Mouse (Mus musculus): Measurements from ENCODE around the gene Sh3bp1. TPM values are rescaled to one million over a fixed set of nuclear protein-coding genes. Genes with fewer than 3 reads are reported as not detected.

Sh3bp1 gene
- polyA plus RNA-seq, 1 experiment from 2014 or later = 19.5 TPM

DNA sequence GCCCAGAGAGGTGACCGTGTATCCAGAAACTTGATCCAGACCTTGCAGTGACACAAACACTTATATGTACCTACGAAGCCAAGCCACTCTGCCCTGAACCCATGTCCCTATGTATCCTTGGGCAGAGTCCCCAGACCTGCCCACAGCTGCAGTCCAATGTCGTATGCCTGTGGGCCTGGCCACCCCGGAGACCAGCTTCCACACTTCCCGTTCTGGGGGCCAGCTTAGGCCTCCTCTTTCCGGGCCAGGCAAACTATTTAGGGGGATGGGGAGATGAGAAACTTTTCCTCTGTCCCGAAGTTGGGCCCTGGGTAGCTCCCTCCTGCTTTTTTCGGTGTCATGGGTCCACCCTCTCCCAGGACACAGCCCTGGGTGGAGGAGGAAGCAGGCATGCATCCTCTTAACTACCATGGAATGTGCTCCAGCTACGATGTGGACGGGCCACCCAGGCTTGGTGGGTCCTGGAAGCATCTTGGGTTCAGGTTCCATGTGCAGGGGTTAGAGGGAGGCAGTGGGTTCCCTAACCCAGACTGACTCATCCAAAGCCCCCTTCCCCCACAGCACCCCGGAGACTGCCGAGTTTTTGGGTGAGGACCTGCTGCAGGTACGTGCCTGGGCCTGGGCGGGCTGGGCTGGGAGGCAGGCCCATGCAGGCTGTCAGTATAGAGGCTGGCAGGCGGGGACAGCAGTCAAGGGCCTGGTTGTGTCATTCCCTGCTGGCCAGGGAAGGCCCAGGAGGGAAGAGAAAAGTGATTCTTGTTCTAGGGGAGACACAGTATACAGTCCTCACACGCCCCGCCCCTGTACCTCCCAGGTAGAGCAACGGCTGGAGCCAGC is 1.2 kb downstream of the Sh3bp1 start:
- H3K9me3 ChIP-seq = no peaks in the 10 kb centered on the region
- H3K4me1 ChIP-seq = peaks cover 58% of the 10 kb centered on the region
- H3K27me3 ChIP-seq (replicated peaks) = no peaks in the 10 kb centered on the region
- H3K27ac ChIP-seq (replicated peaks) = peak overlapping the region; percentile 84
- ATAC-seq (ENCODE audit: extremely low read depth, insufficient number of reproducible peaks, low FRiP score, low TSS enrichment) = no peak
- 18% methylated on average over 18 of the region's 18 CpGs for WGBS
- H3K36me3 ChIP-seq = peaks cover 47% of the 10 kb centered on the region
- peak overlapping the region; percentile 88 for H3K4me3 ChIP-seq
- peak overlapping the region; percentile 94 for H3K4me2 ChIP-seq
- H3K9ac ChIP-seq = peak overlapping the region; percentile 96

- no peak for ATAC-seq (ENCODE audit: extremely low read depth, insufficient number of reproducible peaks, low FRiP score, low TSS enrichment)
- H3K27ac ChIP-seq (replicated peaks) = peak overlapping the region; percentile 84; the same call in 1 of the 2 replicates
- H3K4me3 ChIP-seq = peak overlapping the region; percentile 88
- 56% methylated on average over 8 of the region's 8 CpGs for WGBS
- H3K36me3 ChIP-seq = peaks cover 51% of the 10 kb centered on the region
- no peaks in the 10 kb centered on the region for H3K9me3 ChIP-seq
- H3K4me1 ChIP-seq = peaks cover 52% of the 10 kb centered on the region
- no peaks in the 10 kb centered on the region for H3K27me3 ChIP-seq (replicated peaks)
- peak overlapping the region; percentile 94 for H3K4me2 ChIP-seq
- H3K9ac ChIP-seq = peak overlapping the region; percentile 96
Observed at GRCm38 (mm10) chr15:78901422-78901789, 1.8 kb downstream of the Sh3bp1 start.

DNA sequence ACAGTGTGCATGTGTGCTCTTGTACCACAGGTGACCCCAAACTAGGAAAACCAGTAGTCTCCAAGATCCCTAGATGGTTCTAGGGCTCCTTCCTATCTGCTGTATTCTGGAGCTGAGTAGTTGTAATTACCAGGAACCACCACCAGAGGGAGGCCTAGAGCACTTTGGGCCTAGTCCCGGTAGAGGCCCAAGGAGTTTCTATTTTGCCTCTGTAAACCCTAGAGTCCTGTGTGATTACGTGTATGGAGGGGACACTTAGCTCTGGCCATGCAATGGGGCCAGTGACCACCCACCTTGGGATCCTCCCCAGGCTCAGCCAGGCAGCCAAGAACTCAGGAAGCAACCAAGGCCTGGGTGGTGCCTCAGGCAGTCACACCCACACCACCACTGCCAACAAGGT is 3.7 kb downstream of the Sh3bp1 start:
- Histone ChIP-seq H3K27me3 (replicated peaks) (no peaks in the 10 kb centered on the region), H3K4me1 (peaks cover 34% of the 10 kb centered on the region), H3K9ac (peak overlapping the region; percentile 74), H3K4me2 (no peak overlapping the region), H3K4me3 (0 out of 2 replicates have a peak overlapping the region, but pooled peaks have one; percentile 8), H3K36me3 (peaks cover 69% of the 10 kb centered on the region), H3K27ac (replicated peaks) (no peak overlapping the region), H3K9me3 (no peaks in the 10 kb centered on the region)
- ATAC-seq (ENCODE audit: extremely low read depth, insufficient number of reproducible peaks, low FRiP score, low TSS enrichment) = no peak
- WGBS = 0% methylated on average over 2 of the region's 2 CpGs

GRCm38 (mm10) chr15:78908399-78908798 is 8.8 kb downstream of the Sh3bp1 start:
- no peak overlapping the region for H3K4me2 ChIP-seq
- H3K36me3 ChIP-seq = peaks cover 88% of the 10 kb centered on the region
- WGBS = 79% methylated on average over 7 of the region's 7 CpGs
- no peak overlapping the region for H3K9ac ChIP-seq
- peaks cover 3% of the 10 kb centered on the region for H3K4me1 ChIP-seq
- H3K27me3 ChIP-seq (replicated peaks) = no peaks in the 10 kb centered on the region
- no peak overlapping the region for H3K27ac ChIP-seq (replicated peaks)
- H3K9me3 ChIP-seq = no peaks in the 10 kb centered on the region
- ATAC-seq (ENCODE audit: extremely low read depth, insufficient number of reproducible peaks, low FRiP score, low TSS enrichment) = no peak
- H3K4me3 ChIP-seq = no peak overlapping the region

DNA sequence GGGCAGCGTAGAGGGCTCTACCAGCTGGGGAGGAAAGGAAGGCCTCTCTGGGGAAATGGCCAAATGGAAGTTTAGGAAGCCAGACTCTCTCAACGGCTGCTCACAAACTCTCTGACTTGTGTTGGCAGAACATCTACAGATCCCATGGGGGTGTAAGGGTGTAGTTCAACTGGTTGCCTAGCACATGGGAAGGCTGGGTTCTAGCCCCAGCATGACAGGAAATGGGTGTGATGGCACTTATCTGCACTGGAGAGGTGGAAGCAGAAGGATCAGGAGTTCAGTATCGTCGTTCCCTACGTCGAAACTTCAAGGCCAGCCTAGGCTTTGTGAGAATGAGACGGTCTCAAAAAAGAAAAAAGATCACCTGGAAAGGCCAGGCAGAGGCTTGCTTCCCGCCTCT is 9.4 kb downstream of the Sh3bp1 start:
- no peaks in the 10 kb centered on the region for H3K27me3 ChIP-seq (replicated peaks)
- ATAC-seq (ENCODE audit: extremely low read depth, insufficient number of reproducible peaks, low FRiP score, low TSS enrichment) = no peak
- H3K27ac ChIP-seq (replicated peaks) = no peak overlapping the region
- peaks cover 82% of the 10 kb centered on the region for H3K36me3 ChIP-seq
- H3K4me2 ChIP-seq = no peak overlapping the region
- no peaks in the 10 kb centered on the region for H3K9me3 ChIP-seq
- H3K9ac ChIP-seq = no peak overlapping the region
- WGBS = 65% methylated on average over 8 of the region's 8 CpGs
- H3K4me3 ChIP-seq = no peak overlapping the region
- H3K4me1 ChIP-seq = no peaks in the 10 kb centered on the region

DNA sequence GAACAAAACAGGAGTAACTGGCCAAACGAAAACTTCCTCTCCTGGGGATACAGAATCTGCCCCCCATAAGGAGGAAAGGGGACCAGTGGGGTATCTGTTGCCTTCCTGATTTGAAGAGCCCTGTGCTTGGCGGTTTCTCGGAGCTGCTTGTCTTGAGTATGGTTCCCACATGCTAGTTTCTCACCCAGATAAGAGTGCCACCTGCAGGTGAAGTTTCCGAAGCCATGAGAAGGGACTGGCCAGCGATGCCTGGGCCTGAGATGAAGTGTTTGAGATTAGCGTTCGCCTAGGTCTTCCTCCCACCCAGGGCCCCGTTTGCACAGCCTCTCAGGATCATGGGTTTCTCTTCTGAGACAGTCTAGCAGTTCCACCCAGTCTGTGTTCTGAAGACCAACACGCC is 12.5 kb downstream of the Sh3bp1 start:
- no peak overlapping the region for H3K9ac ChIP-seq
- no peaks in the 10 kb centered on the region for H3K9me3 ChIP-seq
- H3K4me3 ChIP-seq = no peak overlapping the region
- peaks cover 24% of the 10 kb centered on the region for H3K4me1 ChIP-seq
- no peak overlapping the region for H3K27ac ChIP-seq (replicated peaks)
- no peak overlapping the region for H3K4me2 ChIP-seq
- 0 out of 2 replicates have a peak, but pooled peaks cover 4% of the 10 kb centered on the region for H3K27me3 ChIP-seq (replicated peaks)
- H3K36me3 ChIP-seq = peaks cover 51% of the 10 kb centered on the region
- ATAC-seq (ENCODE audit: extremely low read depth, insufficient number of reproducible peaks, low FRiP score, low TSS enrichment) = no peak
- WGBS = 36% methylated on average over 9 of the region's 9 CpGs

DNA sequence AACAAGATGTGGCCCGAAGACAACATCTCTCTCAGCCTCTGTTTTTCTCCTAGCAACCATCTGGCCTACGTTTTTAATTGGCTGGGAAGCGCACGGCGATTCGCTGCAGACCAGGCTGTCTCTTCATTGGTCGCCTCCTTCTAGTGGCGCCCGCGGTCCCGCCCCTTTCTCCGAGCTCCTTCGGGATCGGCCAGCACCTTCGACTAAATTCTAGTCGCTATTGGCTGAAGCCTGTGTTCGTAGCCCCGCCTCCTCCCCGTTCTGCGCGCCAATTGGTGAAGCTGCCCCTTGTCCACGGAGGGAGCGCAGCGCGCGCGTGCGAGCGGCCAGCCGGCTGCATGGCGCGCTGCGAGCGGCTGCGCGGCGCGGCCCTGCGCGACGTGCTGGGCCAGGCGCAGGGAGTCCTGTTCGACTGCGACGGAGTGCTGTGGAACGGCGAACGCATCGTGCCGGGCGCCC is 14.1 kb downstream of the Sh3bp1 start, which contains the start of gene Pdxp:
Gene Pdxp (plus strand): TSS at position 288 of the 459 bp plus-strand sequence.
- under 1% methylated on average over 51 of the region's 51 CpGs for WGBS
- peak; percentile 85 for ATAC-seq (ENCODE audit: extremely low read depth, insufficient number of reproducible peaks, low FRiP score, low TSS enrichment)
- H3K27ac ChIP-seq (replicated peaks) = peak within 1 kb of the TSS; percentile 81
- H3K9ac ChIP-seq = peak within 1 kb of the TSS; percentile 83
- peak within 1 kb of the TSS; percentile 94 for H3K4me2 ChIP-seq
- H3K9me3 ChIP-seq = no peaks in the 10 kb centered on the region
- H3K27me3 ChIP-seq (replicated peaks) = 0 out of 2 replicates have a peak, but pooled peaks cover 4% of the 10 kb centered on the region
- H3K4me1 ChIP-seq = peaks cover 24% of the 10 kb centered on the region
- H3K36me3 ChIP-seq = peaks cover 43% of the 10 kb centered on the region
- peak within 1 kb of the TSS; percentile 61 for H3K4me3 ChIP-seq

- H3K27ac ChIP-seq (replicated peaks) = peak overlapping the region; percentile 81
- peaks cover 41% of the 10 kb centered on the region for H3K36me3 ChIP-seq
- under 1% methylated on average over 87 of the region's 87 CpGs for WGBS
- peak overlapping the region; percentile 94 for H3K4me2 ChIP-seq
- ATAC-seq (ENCODE audit: extremely low read depth, insufficient number of reproducible peaks, low FRiP score, low TSS enrichment) = peak; percentile 35
- H3K4me1 ChIP-seq = peaks cover 24% of the 10 kb centered on the region
- no peaks in the 10 kb centered on the region for H3K9me3 ChIP-seq
- peak overlapping the region; percentile 61 for H3K4me3 ChIP-seq
- 0 out of 2 replicates have a peak, but pooled peaks cover 4% of the 10 kb centered on the region for H3K27me3 ChIP-seq (replicated peaks)
- H3K9ac ChIP-seq = peak overlapping the region; percentile 83
Observed at GRCm38 (mm10) chr15:78914091-78914822, 14.7 kb downstream of the Sh3bp1 start.

DNA sequence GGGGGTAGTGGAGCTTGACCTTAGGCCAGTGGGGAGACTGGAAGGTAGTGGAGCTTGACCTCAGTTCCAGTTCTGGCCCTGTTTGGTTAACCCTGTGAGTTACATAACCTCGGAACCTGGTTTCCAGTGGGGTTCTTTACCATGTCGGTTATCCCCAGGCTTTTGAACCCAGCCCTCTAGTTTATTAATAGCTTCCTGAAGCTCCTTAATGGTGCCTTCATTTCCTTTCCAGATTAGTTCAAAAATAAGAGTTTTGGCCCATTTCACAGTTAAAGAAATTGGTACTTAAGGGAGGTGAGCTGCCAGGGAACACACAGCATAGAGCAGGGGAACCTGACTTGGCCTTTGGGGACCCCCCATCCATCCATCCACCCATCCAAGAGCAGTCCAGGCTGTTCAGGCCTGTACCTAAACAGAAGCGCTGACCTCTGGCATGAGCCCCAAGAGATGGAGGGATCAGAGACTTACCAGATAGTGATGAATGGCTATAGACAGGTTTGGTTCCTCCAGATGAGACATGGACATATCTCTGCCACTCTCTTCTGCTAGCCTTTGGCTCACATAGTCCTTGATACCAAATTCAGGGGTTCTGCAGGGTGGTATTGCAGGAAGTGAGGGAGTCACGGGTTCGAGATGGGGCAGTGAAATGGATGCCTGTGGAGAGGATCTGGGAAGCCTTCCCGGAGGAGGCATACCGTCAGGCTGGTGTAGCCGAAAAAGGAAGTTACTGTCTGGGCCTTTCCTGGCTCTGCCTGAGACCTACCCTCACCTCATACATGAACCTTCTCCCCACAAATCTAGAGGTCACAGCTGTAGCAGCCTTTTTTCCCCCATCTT is 15.5 kb downstream of the Sh3bp1 start:
- H3K9ac ChIP-seq = peak overlapping the region; percentile 83
- 48% methylated on average over 8 of the region's 8 CpGs for WGBS
- ATAC-seq (ENCODE audit: extremely low read depth, insufficient number of reproducible peaks, low FRiP score, low TSS enrichment) = no peak

GRCm38 (mm10) chr15:78915660-78916017 is 16.1 kb downstream of the Sh3bp1 start:
- Histone ChIP-seq H3K4me2 (peak overlapping the region; percentile 94), H3K9ac (peak overlapping the region; percentile 83), H3K27me3 (replicated peaks) (0 out of 2 replicates have a peak, but pooled peaks cover 4% of the 10 kb centered on the region), H3K9me3 (no peaks in the 10 kb centered on the region), H3K36me3 (peaks cover 29% of the 10 kb centered on the region), H3K4me1 (peaks cover 30% of the 10 kb centered on the region), H3K27ac (replicated peaks) (no peak overlapping the region), H3K4me3 (peak overlapping the region; percentile 61)
- ATAC-seq (ENCODE audit: extremely low read depth, insufficient number of reproducible peaks, low FRiP score, low TSS enrichment) = no peak
- WGBS = 7% methylated on average over 8 of the region's 8 CpGs

More for the DNA sequence above, 15.5 kb downstream of the Sh3bp1 start:
- H3K27me3 ChIP-seq (replicated peaks) = 0 out of 2 replicates have a peak, but pooled peaks cover 4% of the 10 kb centered on the region
- peak overlapping the region; percentile 61 for H3K4me3 ChIP-seq
- H3K9me3 ChIP-seq = no peaks in the 10 kb centered on the region
- peak overlapping the region; percentile 94 for H3K4me2 ChIP-seq
- no peak overlapping the region for H3K27ac ChIP-seq (replicated peaks)
- H3K36me3 ChIP-seq = peaks cover 35% of the 10 kb centered on the region
- peaks cover 25% of the 10 kb centered on the region for H3K4me1 ChIP-seq
